Mouse (Mus musculus): ENCODE measurements around the gene Mapk12.
A peak's percentile ranks its signal among the peaks of the same experiment; 100 is the strongest.

The Mapk12 gene

DNA sequence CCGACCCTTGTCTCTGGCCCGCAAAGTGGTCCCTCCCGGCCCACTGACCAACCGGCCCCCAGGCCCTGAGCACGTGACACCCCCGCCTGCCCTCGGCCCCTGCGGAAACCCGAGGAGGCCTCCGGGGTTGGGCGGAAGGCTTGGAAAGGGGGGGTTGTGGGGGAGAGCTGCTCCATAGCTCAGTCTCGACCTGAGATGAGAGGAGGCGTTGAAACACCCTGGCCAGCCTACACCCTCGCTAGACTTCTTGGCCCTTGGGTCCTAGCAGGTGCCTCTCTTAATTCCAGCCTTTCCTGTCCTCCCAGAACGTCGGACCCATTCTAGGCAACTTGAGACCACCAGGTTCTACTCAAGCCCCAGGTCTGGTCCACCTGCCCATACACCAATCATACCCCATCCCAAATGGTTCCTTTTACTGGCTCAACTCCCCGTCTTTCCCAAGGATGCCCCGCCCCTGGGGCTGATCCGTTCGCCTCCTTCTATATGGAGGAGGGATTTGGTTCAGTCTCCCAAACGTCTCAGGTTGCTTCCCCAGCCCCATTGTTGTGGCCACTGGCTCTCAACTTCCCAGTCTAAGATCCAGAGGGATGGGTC lies at the start of gene Mapk12:
Mapk12 (minus strand) TSS at position 45 of the 594 bp plus-strand sequence.
- DNase-seq: peak in 1 of 2 experiments; percentile 50

- no peak for DNase-seq
Observed at GRCm38 (mm10) chr15:89184937-89185227, 44.4 kb upstream of the Mapk12 start.

- no peak for DNase-seq
Observed at GRCm38 (mm10) chr15:89184141-89184936, 43.8 kb upstream of the Mapk12 start.

GRCm38 (mm10) chr15:89182842-89183241 lies 42.3 kb upstream of the Mapk12 start:
- DNase-seq: no peak

- peak; percentile 56 for DNase-seq
Observed at GRCm38 (mm10) chr15:89182328-89182741, 41.8 kb upstream of the Mapk12 start.

- DNase-seq: no peak
Observed at GRCm38 (mm10) chr15:89181561-89182270, 41.2 kb upstream of the Mapk12 start.

- DNase-seq: peak; percentile 82 to 83
Observed at GRCm38 (mm10) chr15:89180571-89181229, 40.2 kb upstream of the Mapk12 start, which contains the start of gene Plxnb2. Gene Plxnb2 (minus strand): TSS chr15:89180788.

- no peak for DNase-seq
Observed at GRCm38 (mm10) chr15:89180081-89180541, 39.6 kb upstream of the Mapk12 start.

GRCm38 (mm10) chr15:89179630-89179964 lies 39.1 kb upstream of the Mapk12 start:
- DNase-seq: no peak

DNA sequence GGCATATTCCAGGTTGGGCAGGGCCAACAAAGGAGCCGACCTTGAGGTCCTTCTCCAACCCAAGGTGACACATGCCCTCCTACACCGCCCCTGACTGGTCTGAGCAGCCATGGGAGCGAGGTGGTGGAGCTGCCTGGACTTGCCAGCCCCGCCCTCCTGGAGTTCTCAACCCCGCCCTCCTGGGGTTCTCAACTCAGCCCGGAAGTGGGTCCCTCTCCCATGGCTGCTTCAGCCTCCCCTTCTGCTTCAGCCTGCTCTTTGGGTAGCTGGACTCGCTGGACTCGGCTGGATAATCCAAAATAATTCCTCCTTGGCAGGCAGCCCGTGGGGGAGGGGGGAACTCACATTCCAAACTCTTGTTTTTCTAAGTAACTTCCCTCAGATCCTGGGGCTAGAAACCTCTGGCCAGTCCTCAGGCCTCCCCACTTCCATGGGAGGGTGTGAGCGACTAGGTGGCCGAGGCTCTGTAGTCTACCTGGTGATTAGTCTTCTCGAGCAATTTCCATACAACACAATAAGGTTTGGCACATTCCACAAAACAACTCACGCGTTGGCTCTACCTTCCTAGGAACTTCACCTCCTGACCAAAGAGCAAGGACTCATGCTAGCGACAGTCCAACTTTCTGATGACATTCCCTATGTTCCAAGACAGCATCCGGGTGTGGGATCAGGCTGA lies 38.6 kb upstream of the Mapk12 start:
- peak; percentile 92 to 96 for DNase-seq

DNA sequence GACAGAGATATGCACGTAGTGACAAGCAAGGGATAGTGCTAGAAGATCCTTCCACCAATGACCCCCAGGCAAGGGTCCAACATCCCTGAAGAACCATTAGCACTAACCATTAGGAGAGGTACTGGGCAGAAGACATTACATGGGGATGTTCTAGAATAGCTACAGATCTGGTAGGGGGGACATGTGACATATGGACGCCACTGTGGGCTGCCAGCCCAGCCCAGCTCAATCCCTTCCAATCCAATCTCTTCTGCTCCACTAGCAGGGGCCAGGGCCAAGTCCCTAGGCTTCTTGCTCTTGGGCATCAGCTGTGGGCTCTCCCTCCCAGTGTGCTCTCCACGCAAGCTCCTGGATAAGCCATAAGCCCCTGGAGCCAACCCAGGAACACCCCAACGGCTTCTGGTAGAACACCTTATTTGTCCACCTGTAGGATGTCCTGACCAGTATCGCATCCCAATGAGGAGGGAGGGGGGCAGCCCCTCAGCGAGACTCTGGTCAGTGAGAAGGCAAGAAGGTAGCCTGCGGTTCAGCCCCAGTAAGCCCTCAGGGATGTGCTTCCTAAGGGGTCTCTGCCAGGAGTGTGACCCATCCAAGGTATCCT lies 37.9 kb upstream of the Mapk12 start:
- no peak for DNase-seq

- peak in 1 of 2 experiments; percentile 64 for DNase-seq
Observed at GRCm38 (mm10) chr15:89177576-89178259, 37.2 kb upstream of the Mapk12 start.

- DNase-seq: peak; percentile 92 to 96
Observed at GRCm38 (mm10) chr15:89177121-89177520, 36.6 kb upstream of the Mapk12 start.

GRCm38 (mm10) chr15:89175411-89176155 lies 35.1 kb upstream of the Mapk12 start:
- no peak for DNase-seq

DNA sequence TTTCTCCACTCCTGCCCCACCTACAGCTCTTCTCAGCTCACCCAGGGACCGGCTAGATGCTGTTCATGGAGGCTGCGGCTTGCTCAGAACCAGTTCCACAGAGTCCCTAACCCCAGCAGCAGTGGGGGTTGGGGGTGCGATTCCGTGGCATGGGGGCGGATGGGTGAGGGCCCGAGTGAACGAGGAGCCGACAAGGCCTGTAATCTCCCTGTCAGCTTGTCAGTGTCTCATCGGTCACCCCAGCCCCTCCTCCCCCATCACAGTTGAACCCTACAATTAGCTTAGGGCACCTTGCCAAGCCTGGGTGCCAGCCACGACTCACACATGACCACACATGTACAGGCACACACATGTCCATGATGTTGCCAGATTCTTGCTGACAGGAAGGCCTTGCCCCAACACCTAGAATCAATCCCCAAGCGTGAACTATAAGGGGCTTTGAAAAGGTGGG lies 34.4 kb upstream of the Mapk12 start:
- no peak for DNase-seq

DNA sequence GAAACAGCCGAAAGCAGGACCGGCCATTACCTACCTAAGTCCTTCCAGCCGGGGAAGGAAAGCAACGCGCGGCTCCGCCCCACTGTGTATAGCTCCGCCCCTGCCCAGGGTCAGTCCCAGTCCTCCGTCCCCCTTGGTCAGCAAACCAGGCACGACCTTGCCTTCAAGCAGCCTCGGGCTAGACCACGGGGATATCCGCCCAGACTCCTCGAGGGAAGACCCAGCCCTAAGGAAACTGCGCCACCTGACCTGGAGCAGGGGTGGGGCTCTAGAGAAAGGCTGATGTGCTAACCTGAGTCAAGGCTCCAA lies 33.4 kb upstream of the Mapk12 start:
- peak; percentile 92 for DNase-seq

- DNase-seq: peak; percentile 71 to 80
Observed at GRCm38 (mm10) chr15:89173024-89173905, 32.8 kb upstream of the Mapk12 start.

- no peak for DNase-seq
Observed at GRCm38 (mm10) chr15:89172276-89172935, 31.9 kb upstream of the Mapk12 start.

DNA sequence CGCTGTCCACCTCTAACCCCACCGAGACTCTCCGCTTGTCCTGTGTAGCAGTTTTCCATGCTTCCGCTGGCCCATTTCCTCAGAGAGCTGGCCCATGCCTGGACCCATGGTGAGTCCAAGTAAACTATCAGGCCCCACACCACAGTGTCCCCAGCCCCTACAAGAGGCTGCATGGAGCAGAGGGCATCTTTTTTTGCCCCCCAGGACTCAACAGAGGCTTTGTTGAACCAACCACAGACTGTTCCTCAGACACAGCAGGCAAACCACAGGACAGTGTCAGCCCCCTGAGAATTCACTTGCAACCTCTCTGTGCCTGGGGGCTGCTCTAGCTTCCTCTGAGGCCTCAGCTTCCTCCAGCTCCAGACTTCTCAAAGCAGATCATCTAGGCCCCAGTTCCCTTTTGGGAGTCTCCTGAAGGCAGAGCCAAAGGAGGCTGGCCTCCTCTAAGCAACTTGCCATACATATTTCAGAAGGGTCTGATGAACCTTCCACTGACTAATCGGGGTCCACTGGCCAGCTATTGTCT lies 31.1 kb upstream of the Mapk12 start:
- DNase-seq: no peak

Measured in kidney, adult 8-10 months (tissue).